Mouse (Mus musculus) ovary, adult 18-20 months (tissue): Measurements from ENCODE around the gene Timp4.
"Not testable (repeated sequence)": the region's sequence is repeated elsewhere in the genome, so short reads cannot be mapped to it uniquely, and the experiment has no call there.

Experiments
- DNase-seq: peaks from one replicate; pipeline ENCODE4 v3.0.0; 2022; ENCODE audit warnings: low spot score, mixed read lengths

Gene Timp4

DNA sequence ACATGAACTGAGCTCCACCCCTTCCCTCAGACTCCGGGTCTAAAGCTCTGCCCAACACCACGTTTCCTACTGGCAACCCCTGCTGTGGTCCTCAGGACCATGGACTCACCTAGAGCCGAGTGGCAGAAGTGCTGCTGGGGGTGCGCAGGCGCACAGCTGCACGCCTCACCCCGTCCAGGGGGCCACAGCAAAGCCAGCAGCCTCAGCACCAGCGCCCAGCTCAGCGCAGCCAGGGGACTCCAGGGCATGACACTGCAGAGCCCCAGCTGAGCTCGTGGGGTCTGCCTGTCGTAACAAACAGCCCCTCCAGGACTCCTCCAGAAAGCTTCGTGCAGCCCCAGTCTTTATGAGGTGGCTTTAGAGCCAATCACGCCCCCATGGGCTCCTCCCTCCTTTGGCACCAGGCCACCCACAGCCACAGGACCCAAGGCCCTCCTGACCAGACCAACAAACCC is 447 bp downstream of the Timp4 start:
- DNase-seq, result peak; percentile 36

DNA sequence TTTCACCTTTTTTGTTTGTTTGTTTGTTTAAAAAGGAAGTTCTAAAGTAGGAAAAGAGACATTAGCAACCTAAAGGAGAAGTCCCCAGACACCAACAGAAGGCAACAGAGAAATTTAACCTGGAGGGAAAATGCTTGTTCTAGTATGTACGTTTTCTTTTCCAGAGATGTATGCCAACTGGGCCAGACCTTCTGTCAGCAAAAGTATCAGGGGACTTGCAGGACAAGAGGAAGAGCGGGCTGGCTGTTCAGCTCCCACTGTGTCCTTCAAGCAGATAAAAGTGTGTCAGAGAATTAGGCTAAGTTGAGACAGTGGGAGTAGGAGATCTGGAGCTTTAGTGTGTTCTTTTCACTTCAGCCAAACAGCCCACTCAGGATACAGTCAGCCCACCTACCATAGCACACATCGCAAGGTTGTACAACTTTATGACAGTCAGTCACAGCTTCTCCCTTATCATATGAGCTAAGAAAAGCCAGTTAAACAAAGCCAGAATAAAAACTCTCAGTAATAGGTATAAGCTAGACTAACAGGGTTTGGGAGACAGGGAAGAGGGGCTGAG is 6.4 kb downstream of the Timp4 start:
- no peak for DNase-seq

DNA sequence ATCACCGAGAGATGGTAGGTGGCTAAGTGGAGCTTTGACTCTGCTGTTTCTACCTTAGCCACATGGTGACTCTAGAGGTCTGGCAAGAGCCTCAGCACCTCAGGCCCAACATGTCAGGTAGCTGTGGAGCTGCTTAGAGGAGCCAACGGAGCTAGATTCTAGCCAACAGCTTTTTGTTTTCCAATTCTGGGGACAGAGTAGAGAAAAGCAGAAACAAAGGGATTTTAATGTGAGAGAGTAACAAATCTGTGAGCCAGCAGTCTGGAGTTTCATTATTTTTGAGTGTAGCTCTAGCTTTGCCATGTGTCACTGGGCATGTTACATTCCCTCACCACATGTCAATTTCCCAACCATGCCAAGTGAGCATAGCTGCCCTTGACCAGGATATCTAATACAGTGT is 7.8 kb downstream of the Timp4 start:
- DNase-seq, result no peak

DNA sequence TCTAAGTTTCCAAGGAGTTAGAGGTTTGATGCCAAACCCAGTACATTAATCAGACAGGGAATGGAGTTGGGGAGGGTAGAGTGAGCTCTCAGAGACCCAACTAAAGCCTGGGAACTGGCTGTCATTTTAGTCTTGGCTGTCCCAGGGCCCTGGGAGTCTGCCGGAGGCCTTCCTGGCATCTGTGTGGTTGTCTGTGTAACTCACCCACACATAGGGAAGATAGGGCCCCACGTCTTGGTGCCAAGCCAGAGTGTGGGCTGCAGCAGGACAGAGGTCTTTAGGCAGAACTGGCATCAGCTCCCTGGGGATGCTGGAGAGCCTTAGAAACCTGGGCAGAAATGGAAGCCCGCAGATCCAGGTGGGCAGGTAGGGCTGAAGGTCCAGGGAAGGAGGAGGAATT is 10.1 kb downstream of the Timp4 start:
- DNase-seq, result no peak

DNA sequence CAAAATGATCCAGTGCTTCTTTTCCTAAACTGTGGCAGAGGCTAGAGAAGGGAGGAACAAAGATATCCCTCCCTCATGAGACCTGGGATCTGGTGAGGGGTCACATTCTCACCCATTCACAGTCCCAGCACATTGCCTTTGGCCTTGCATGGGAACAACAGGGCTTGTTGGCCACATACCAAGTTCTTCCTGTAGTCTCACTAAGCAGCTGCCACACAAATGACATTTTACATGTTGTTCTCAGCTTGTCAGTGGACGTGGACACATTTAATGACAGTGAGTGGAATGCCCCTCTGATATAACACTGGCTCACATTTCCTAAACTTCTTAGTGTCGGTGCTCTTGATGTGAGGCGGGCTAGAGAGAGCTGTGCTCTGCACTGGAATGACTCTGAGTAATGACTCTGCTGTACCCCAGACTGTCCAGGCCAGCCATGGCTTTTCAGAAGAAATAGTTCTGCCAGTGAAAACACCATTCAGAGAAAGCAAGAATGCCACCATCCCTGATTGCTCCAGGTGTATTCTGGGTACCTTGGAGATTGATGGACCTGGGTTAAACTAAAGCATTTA is 10.8 kb downstream of the Timp4 start:
- no peak for DNase-seq

DNA sequence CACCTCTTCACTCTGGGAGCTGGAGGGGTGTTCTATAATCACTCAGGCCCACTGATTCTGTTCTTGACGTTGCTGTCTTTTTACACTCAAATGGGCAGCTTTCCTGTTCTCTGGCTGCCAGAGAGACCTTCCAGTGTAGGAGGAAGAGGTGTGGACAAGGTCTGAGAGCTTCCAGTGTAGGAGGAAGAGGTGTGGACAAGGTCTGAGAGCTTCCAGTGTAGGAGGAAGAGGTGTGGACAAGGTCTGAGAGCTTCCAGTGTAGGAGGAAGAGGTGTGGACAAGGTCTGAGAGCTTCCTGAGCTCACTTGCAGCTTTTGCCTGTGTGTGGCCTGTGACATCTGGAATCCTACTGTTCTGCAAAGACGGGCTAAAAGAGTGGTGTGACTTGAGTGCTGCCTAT is 11.6 kb downstream of the Timp4 start:
- not testable (repeated sequence) for DNase-seq

DNA sequence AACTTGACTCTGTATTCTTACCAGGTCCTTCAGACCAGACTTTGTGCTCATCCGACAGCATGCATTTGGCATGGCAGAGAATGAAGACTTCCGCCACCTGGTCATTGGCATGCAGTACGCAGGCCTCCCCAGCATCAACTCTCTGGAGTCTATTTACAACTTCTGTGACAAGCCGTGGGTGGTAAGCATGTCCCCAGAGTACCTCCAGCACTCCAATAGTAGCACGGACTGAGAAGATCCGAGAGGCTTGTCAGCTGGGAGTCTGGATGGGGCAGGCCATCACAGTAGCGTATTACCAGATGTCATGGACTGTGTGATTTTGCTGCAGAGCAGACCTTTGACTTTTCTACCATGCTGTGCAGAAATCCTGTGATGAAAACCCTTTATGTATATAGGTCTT is 12.7 kb downstream of the Timp4 start:
- no peak for DNase-seq

DNA sequence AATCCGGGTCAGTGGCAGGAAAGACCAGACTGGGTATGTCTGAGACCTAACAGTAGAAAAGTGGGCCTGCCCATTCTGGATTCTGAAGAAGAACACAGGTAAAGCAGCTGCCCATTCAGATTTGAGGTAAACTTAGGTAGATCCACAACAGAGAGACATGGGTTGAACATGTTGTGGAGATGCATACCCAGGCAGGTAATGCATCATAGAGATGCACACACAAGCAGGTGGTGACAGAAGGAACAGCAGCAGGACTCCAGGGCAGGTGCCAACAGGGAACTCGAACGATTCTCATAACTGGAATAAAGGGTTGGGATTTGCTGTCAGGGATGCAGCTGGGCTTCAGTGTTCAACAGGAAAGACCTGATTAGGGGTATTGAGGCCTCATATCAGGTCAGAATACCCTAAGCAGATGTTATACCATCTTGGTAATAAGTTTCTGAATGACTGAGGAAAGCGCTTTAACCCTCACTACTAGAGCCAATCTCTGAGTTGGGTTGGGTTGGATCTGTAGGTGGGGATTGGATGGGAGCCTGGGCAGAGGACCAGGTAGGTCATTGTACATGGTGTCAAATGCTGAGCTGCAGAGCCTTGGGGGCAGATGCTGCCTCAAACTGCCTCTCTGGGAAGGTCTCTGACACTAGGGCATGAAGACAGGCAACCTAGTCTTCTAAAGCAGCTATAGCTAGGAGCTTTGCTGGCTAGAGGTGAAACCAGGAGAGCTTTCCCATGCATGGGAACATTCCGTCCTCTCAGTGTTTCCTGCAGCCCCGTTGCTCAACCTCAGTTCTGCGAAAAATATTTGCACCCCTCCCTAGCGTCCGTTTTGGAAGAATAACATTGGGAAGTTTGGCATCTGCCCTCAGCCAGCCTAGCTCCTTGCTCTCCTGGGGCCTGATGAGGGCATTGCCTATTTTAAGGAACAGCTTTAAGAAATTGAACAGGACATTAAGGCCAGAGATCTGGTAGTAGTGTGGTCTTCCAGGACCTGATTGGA is 13.7 kb downstream of the Timp4 start:
- no peak for DNase-seq

DNA sequence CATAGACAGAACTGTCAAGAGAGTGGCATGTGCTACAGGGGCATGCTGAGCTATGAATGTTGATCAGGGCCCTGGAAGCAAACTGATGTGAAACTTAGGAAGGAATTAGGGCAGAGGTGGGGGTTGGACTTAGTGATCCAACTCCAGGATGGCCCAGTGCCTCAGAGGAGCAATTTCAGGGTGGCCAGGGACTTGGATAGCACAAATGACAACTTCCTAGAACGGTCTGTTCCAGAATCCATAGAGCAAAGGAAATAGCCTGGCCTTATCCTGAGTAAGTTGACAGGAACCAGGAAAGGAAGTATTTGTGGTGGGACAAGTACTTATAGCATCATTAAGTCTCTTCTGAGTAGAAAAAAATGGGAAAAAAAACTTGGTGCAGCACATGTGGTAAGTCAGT is 19.4 kb downstream of the Timp4 start:
- no peak for DNase-seq

DNA sequence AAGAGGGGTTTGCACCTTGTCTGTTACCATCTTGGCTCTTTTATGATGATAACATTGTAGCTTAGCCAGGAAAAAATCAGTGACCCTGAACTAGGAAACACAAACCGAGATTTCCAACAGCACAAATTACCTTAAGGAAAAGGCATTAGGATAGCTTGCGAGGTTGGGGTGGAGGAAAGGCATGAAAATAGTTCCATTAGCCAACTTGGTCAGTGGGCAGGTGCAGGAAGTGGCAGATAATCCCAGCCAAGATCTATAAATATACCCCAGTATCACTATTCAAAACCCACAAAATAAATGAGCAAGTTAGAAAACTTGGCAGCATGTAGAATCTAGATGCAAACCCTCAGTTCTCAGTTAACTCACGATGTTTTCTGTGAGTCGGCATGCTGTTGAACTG is 20.2 kb downstream of the Timp4 start:
- DNase-seq, result no peak

DNA sequence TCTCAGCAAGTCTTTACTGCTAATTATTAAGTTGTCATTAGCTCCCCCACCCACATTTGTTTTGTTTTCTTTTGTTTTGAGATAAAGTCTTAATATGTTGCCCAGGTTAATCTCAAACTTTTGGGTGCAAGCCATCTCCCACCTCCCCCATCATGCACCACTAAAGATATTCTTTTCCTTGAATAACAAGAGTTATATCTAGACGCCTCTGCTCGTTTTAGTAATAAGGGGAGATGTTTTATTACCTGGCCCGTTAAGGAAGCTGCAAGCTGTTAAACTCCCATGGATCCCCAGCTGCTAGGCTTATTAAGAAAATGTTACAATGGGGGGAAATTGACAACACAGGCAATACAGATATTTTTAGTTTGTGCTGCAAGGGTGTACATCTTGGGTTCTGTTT is 21.4 kb downstream of the Timp4 start:
- no peak for DNase-seq

DNA sequence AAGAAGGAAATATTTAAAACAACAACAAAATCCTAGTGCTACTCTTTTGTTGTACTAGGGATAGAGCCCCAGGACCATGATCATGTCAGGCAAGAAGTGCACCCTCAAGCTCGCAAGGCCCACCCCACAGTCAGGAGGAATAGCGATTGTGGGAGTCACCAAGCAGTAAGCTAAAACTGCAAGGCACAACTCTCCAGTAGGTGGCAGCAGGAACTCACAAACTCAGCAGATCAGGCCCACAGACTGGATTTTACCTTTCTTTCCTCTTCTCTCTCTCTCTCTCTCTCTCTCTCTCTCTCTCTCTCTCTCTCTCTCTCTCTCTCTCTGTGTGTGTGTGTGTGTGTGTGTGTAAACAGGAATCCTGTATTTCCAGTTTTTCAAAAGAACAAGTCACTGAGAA is 24.5 kb downstream of the Timp4 start:
- DNase-seq, result no peak

DNA sequence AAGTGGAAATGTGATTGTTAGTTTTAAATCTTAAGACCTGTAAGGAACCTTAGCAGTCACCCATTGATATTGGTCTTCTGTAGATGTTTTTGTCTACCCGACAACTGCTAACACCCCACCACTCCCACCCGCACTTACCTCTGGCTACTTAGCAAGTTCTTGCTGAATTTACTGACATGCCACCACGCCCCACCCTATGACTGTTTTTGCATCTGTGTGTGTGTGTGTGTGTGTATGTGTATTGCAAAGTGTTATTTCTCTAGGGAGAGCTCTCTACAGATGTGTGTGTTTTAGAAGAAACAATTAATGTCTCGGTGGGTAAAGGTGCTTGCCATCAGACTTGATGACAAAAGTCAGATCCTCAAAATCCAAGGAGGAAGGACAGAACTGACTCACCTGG is 25.0 kb downstream of the Timp4 start, which contains the start of gene Gm17482:
TSS of gene Gm17482 (plus strand) at position 301 of the 400 bp plus-strand sequence.
- no peak for DNase-seq

DNA sequence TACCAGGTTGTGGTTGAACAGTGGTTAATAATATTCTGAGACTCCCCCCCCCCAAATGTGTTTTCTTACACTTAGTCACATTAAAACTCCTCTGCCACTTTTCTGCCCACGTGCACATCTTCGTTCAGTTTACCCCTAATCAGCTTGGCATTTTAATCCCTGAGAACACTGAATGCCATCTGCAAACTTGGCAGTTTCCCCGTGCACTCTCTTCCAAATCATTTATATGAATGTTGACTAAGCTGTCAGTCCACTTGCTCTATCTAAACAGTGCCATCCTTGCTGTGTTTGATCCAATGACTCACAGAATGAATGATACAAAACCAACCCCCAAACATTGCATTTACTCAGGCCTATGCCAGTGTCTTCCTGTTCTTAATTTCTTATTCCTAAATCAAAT is 26.5 kb downstream of the Timp4 start:
- DNase-seq, result no peak

DNA sequence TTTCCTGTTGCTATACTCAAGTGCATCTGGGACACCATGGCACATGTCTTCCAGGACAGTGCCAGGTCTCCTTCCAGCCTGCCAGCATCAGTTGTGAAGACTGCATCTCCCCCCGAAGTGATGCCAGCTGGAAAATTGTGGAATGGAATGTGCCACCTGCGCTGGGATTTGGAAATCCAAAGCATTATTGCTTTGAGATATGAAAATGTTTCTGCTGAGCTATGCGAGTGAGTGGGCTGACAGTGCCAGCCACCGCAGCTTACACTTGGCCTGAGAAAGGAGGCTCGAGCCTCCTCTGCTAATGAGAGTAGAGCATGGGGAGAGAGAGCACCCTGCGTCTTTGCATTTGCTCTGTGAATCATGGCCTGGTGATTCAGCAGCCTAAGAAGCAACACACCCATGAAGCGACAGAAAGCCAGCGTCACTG is 30.8 kb downstream of the Timp4 start:
- DNase-seq, result no peak

DNA sequence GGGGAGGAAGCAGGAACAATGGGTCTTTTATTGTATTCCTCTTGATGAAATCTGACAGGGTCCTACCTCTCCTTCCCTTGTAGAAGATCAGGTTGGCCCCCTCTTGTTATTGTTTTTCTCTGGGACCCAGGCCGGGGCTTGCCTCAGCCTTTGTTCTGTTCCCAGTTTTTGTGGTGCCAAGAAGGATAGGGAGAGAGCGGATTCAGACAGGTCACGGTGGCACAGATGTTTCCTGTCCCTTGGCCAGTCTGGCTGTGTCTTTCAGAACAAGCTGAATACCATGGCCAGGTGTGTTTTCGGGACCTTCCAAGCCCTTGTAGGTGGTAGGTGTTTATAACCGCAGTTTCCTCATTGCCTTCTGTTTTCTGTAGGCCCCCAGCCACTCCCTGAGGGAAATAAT is 38.9 kb downstream of the Timp4 start:
- no peak for DNase-seq

DNA sequence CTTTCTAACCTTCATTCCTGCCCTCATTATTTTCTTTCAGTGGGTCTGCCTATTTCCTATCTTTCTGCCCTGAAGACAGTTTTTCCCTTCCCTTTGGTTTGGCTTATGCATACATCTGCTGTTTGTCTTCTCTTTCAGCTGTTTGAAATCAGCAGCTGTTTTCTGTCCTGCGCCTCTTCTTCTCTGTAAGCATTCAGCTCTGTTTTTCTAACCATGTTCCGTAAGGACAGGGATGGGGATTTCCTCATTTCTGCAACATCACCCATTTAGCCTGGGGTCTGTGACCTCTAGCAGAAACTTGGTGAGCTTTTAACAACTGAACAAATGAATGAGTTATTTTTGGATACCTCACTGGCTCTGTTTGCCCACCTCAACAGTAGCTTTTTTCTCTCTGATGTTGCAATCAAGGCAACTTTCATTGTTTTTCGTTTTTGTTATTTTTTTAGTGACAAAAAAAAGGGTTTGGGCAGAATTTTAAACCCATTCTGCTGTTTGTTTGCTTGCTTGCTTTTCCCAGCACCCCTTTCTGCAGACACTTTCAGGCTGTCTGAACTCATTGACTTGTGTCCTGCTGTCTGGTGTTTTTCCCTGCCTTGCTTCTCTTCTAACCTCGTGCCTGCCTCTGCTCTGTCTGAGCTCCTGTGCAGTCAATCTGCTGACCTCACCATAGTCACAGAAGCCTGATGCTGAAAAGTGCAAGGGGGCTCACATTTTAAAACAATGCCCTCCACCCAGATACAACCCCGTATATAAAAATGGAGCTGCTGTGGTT is 39.7 kb downstream of the Timp4 start:
- DNase-seq, result no peak

DNA sequence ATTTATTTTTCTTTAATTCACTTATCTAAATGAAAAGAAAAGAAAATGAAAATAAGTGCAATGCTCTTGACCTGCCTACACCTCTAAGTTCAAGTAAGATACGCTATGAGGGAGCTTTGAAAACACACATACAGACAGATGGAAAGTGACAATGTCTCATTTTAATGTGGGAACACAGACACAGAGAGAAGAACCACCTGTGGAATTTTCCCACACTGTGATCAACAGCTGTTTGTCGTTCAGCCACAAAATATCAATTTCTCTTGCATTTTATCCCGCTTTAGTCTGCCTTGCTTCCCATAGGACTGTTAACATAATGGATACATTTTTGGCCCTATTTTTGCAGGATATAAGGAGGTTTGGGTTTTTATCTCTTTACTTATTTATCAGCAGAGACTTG is 41.2 kb downstream of the Timp4 start:
- DNase-seq, result no peak

DNA sequence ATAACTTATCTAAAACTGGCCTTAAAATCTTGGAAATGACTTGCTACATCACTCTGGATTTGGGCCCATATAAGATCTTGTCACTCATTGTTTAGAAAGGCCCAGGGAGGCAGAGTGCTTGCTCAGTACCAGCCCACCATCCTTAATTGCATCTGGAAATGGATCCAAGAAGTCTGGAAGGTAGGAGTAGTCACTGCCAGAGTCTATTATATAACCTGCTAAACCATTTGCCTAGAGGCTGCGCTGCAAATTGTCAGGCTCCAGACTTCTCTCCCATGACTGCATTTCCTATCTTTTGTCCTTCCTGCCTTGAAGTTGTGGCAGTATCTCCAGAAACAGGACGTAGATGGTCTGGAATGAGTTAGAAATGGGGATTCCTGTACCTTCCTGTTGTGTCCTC is 41.8 kb downstream of the Timp4 start:
- DNase-seq, result no peak

DNA sequence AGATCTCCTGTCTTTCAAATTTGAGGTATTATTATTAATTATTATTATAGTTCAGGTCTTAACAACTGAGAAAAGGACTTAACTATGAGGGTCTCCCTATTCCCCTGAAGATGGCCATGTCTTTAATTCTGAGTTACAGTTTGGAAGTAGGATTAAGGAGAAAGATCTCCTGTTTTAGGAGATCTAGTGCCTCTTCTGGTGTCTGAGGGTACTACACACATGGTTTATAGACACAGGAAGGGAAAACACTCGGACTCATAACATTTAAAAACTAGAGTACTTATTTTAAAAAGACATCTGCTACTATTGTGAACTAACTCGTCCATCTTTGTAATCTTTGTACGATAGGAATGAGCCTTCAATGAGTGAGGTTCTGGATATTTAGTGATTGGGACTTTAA is 49.0 kb downstream of the Timp4 start:
- DNase-seq, result no peak

DNA sequence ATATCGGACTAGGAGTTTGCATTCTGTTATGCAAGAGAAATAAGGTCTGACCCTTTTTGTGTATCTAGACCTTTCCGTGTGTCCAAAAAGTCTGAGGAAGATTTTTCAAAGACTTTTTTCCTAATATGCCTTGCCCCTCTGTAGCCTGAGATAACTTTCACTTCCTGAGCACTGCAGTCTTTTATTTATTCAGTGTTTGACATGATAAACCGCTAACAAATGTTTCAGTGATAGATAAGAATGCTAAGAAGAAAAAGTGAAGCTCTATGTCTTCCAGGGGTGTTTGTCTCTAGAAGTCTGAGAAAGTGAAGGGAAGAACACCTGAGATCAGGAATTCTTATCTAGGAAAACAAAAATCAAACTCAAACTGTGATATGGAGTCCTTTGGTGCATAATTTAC is 51.3 kb downstream of the Timp4 start:
- DNase-seq, result no peak
